Mouse (Mus musculus): ENCODE measurements around the gene Fmr1. TPM values are rescaled to one million over a fixed set of nuclear protein-coding genes. Genes with fewer than 3 reads are reported as not detected.

Gene Fmr1
- polyA plus RNA-seq (2012; rRNA removed) = 22.0 and 25.3 TPM in 2 replicates

DNA sequence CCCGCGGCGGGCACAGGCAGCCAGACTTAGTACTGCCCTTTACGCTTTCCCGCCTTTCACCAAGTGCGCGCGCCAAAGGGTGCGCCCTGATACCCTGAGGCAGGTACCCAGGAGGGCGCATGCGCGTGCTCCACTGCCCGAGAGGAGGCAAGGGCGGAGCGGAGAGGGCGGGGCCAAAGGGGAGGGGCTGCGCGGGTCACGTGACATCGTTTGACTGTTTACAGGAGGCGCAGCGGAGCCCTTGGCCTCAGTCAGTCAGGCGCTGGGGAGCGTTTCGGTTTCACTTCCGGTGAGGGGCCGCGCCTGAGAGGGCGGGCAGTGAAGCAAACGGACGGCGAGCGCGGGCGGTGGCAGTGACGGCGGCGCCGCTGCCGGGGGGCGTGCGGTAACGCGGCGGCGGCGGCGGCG, at the start of gene Fmr1:
Gene Fmr1 (plus strand): TSS at position 209 of the 408 bp plus-strand sequence.

DNA sequence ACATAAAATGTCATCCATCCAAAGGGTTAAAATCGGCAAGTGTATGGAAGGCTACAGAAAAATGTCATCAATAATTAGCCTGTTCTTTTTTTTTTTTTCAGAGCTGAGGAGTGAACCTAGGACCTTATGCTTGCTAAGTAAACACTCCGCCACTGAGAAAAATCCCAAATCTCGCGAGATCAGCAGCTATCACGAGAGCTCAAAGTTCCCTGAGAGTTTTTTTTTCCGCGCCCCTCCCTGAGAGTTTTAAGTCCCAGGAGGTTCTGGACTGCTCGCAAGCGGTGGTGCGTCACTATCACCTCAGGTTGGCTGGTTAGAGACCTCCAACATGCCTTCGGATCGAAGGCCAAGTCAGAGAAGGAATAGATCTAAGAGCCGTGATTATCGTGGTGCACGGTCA, 83.3 kb downstream of the Fmr1 start, which contains the start of gene Fmr1nb:
Gene Fmr1nb (plus strand): TSS at position 234 of the 400 bp plus-strand sequence.

Other genes starting within 250 kb of the Fmr1 start
- 0.61 and 0.99 TPM in 2 replicates for gene Fmr1nb, start 83.3 kb downstream of the Fmr1 start, polyA plus RNA-seq (2012; rRNA removed)
- gene Gm14698, start 142.6 kb downstream of the Fmr1 start, polyA plus RNA-seq (2012; rRNA removed) = 0.21 and 0.26 TPM in 2 replicates
- gene Gm6812, start 214.5 kb downstream of the Fmr1 start, polyA plus RNA-seq (2012; rRNA removed) = not detected in 2 replicates

All from liver, embryonic 14 days (tissue).